Mouse (Mus musculus) G1E-ER4 (cell line): ENCODE measurements around the gene Tspan9. TPM values are rescaled to one million over a fixed set of nuclear protein-coding genes. Genes with fewer than 3 reads are reported as not detected.

Experiments
- GATA1 ChIP-seq: IDR thresholded peaks from one replicate; pipeline ENCODE4 v1.8.0; 2012; ENCODE audit warnings: low read length, inconsistent platforms
- polyA plus RNA-seq: library from polyadenylated mRNA; stranded (reverse); fragments of >175 nt; gene quantifications from 2 replicates; pipeline ENCODE4 v1.2.3, GENCODE M21; 2012

The Tspan9 gene
- polyA plus RNA-seq, 1 experiment, result not detected

GRCm38 (mm10) chr6:127933841-127934240 lies 209.6 kb downstream of the Tspan9 start:
- no peak for TF ChIP-seq GATA1

- no peak for TF ChIP-seq GATA1
Observed at GRCm38 (mm10) chr6:127932697-127933096, 210.7 kb downstream of the Tspan9 start.

GRCm38 (mm10) chr6:127928682-127929081 lies 214.7 kb downstream of the Tspan9 start:
- TF ChIP-seq GATA1, result no peak

- no peak for TF ChIP-seq GATA1
Observed at GRCm38 (mm10) chr6:127925915-127926314, 217.5 kb downstream of the Tspan9 start.

- TF ChIP-seq GATA1, result no peak
Observed at GRCm38 (mm10) chr6:127924750-127925149, 218.6 kb downstream of the Tspan9 start.

GRCm38 (mm10) chr6:127923296-127923695 lies 220.1 kb downstream of the Tspan9 start:
- TF ChIP-seq GATA1, result no peak

- TF ChIP-seq GATA1, result no peak
Observed at GRCm38 (mm10) chr6:127921996-127922395, 221.4 kb downstream of the Tspan9 start.

- no peak for TF ChIP-seq GATA1
Observed at GRCm38 (mm10) chr6:127920652-127921051, 222.7 kb downstream of the Tspan9 start.

GRCm38 (mm10) chr6:127919491-127919890 lies 223.9 kb downstream of the Tspan9 start:
- TF ChIP-seq GATA1, result no peak

GRCm38 (mm10) chr6:127917712-127918111 lies 225.7 kb downstream of the Tspan9 start:
- no peak for TF ChIP-seq GATA1

GRCm38 (mm10) chr6:127916993-127917392 lies 226.4 kb downstream of the Tspan9 start:
- TF ChIP-seq GATA1, result no peak

- TF ChIP-seq GATA1, result no peak
Observed at GRCm38 (mm10) chr6:127912938-127913337, 230.5 kb downstream of the Tspan9 start.

GRCm38 (mm10) chr6:127911687-127912086 lies 231.7 kb downstream of the Tspan9 start:
- TF ChIP-seq GATA1, result no peak

Other genes starting within 250 kb of the Tspan9 start
- not detected in 2 replicates for gene Tead4, start 157.2 kb upstream of the Tspan9 start, polyA plus RNA-seq
- gene Tulp3, start 212.3 kb upstream of the Tspan9 start, polyA plus RNA-seq, result 6.6 and 8.5 TPM in 2 replicates
- 86.4 and 122 TPM in 2 replicates for gene Rhno1, start 219.3 kb upstream of the Tspan9 start, polyA plus RNA-seq
- gene Foxm1, start 219.4 kb upstream of the Tspan9 start, polyA plus RNA-seq, result 59.5 and 69.3 TPM in 2 replicates
- gene Tex52, start 231.9 kb upstream of the Tspan9 start, polyA plus RNA-seq, result not detected in 2 replicates
- not detected in 2 replicates for gene Gm44596, start 231.9 kb upstream of the Tspan9 start, polyA plus RNA-seq